Mouse (Mus musculus) gonadal fat pad, adult 2 months (tissue): ENCODE measurements around the gene Atp8b5. TPM values are rescaled to one million over a fixed set of nuclear protein-coding genes. Genes with fewer than 3 reads are reported as not detected.

Experiments
- DNase-seq: peaks from one replicate; pipeline ENCODE4 v3.0.0-alpha.2; 2012; ENCODE audit warnings: low read depth
- polyA plus RNA-seq: library from polyadenylated mRNA; depleted of rRNA; stranded (reverse); fragments of >200 nt; gene quantifications from 2 replicates; pipeline ENCODE4 v1.2.3, GENCODE M21; 2012; rRNA removed

Atp8b5 gene
- polyA plus RNA-seq, result 0.95 and 1.3 TPM in 2 replicates

GRCm38 (mm10) chr4:43266623-43267322, at the start of gene Atp8b5:
Atp8b5 (plus strand) TSS chr4:43267159.
- no peak for DNase-seq

DNA sequence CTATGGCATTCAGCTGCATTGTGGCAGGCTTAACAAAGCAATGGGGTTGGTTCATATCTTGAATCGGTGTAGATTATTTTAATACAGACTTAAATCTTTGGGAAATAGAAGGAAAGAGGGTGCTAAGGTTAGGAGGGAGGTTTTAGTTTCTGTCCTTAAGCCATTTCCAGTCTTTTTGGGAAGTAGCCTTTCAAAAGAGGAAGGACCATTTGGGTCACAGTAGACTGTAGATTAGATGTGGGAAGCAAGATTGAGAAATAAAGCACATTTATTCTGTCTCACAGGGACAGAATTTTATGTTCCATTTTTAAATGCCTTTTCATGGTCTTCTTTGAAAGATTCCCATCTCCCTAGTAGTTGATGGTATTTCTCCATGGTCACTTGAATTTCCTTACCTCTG, 49.0 kb upstream of the Atp8b5 start:
- DNase-seq, result no peak

DNA sequence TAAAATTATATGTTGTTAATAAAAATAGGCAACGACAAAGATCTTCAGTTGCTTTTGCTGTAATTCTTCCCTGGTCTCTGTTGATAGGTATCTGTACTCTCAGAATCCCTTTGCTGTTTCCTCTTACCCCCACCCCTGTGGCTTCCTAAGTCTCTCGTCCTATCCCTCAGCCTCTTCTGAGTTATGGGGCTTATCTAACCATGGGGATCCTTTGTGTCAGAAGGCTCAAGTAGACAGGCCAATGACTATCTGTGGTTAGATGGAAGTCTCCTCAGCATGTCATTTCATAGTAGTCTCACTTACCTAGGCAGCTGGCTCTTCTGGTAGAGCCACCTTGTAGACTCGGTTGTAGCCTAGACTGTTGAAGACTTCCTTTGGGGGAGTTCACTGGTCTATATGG, 35.1 kb upstream of the Atp8b5 start:
- no peak for DNase-seq

GRCm38 (mm10) chr4:43232985-43233384, 34.0 kb upstream of the Atp8b5 start:
- no peak for DNase-seq

DNA sequence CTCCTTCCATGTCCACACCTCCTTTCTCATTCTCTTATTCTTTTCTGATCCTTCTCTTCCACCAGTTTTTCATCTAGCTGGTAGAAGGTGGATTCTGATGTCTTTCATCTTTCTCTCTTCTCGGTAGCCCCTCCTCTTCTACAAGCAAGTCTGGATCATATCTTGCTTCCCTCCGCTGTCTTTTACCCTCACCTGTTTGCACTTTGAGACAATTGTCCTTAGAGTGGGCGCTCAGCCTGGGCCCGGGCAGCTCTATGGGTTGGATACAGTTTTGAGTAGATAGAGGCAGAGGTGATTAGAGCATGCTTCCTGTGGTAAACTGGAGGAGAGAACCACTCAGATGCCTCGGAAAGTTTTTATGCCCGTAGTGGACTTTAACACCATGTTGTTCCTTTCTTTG, 33.5 kb upstream of the Atp8b5 start:
- DNase-seq, result no peak

- DNase-seq, result no peak
Measured at GRCm38 (mm10) chr4:43236898-43237297, 30.1 kb upstream of the Atp8b5 start.

GRCm38 (mm10) chr4:43240716-43241115, 26.2 kb upstream of the Atp8b5 start:
- no peak for DNase-seq

DNA sequence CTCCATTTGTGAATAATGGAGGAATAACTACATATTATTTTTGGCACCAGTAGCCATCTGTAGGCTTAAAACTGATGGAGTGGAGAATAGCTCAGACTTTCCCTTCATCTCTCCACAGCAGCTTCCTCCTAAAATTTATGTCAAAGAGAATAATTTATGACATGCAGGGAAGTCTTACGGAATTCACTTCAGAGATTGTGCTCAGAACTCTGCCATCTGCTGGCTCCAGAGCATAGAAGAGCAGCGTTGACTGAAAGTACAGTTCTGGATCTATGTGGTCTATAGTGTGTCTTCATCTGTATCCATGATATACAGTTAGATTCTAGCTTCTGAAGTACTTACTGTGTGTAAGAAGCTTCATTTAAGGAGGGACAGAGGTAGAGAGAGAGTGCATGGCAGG, 22.9 kb upstream of the Atp8b5 start:
- no peak for DNase-seq

- no peak for DNase-seq
Measured at GRCm38 (mm10) chr4:43245776-43246175, 21.2 kb upstream of the Atp8b5 start.

- DNase-seq, result no peak
Measured at GRCm38 (mm10) chr4:43248026-43248425, 18.9 kb upstream of the Atp8b5 start.

GRCm38 (mm10) chr4:43248909-43249308, 18.1 kb upstream of the Atp8b5 start:
- no peak for DNase-seq

DNA sequence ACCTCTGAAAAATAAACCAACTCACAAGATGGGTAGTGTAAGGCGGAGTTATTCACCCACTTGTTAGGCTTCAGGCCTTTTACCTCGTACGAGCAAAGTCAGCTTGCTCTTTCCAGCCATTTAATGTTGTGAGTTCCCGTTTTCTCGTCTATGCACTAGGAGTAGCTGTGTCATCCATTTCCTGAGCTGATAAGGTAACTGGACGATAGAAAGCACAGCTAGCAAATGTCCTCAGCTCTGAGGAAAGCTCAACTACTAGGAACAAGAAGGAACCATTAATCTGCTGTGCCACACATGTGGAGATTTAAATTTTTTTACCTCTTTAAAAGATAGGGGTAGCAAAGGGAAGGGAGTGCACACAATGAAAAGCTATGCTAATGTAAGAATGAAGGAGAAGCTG, 15.7 kb upstream of the Atp8b5 start:
- DNase-seq, result no peak

- DNase-seq, result no peak
Measured at GRCm38 (mm10) chr4:43257040-43257439, 9.9 kb upstream of the Atp8b5 start.

DNA sequence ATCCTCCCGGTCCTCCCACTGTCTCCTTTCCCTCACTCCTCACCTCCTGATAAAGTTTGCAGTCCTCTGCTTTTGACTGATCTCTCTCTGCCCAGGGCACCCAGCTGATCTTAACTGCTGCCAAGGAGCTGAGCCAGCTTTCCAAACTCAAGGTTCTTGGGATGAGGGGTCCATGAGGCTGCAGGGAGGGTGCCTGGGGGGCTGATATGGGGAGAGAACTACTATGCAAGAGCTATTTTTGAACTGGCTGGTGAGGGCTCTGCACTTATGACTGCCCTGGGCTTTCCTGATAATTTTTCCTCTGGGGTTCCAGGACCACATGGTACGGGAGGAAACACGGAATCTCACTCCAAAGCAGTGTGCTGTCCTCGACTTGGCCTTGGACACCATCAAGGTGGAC, 8.4 kb upstream of the Atp8b5 start:
- DNase-seq, result no peak

GRCm38 (mm10) chr4:43259435-43259834, 7.5 kb upstream of the Atp8b5 start:
- peak; percentile 54 for DNase-seq

GRCm38 (mm10) chr4:43260096-43260495, 6.9 kb upstream of the Atp8b5 start:
- DNase-seq, result no peak

DNA sequence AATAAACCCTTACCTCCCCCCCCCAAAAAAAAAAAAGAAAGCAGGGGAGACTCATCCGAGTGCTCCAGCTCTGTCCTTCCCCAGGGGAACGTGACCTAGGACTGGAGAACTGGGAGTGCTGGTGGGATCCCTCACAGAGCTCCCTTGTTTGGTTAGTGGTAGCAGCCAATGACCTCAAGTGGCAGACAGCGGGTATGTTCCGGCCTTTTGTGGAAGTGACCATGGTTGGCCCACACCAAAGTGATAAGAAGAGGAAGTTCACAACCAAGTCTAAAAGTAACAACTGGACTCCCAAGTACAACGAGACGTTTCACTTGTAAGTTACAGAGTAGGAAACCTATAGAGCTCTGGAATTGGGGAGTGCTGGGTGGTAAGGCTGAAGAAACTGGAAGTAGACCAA, 4.1 kb upstream of the Atp8b5 start:
- no peak for DNase-seq

DNA sequence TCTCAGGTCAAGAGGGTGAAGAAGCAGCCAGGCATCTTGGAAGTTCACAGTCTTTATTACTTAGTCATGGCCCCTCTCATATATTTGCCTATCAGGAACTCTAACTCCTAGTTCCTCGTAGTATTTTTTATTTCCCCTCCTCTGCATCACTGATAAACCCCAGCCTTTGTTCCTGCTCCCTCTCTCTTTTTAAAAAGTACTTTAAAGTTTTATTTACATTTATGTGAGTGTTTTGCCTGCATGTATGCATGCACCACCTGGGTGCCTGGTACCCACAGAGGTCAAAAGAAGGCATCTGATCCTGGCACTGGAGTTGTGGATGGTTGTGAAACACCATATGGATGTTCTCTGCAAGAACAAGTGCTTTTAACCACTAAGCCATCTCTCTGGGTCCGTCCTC, 813 bp upstream of the Atp8b5 start:
- DNase-seq, result no peak

DNA sequence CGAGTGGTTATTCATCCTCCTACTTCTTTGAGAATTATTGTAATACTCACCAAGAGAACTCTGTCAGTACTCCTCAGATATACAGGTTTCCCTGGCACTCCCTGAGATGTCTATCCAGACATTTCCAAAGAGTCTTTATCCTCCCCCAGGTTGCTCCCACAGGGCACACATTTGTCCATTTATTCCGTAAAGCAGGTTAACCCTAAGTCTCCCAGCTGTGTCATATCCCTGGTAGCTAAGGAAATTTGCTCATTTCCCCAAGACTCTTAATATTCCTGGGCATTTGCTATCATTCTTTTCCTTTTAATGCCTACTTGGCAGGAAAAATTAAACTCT, 332 bp downstream of the Atp8b5 start:
- no peak for DNase-seq

GRCm38 (mm10) chr4:43285476-43285875, 18.5 kb downstream of the Atp8b5 start:
- DNase-seq, result no peak

DNA sequence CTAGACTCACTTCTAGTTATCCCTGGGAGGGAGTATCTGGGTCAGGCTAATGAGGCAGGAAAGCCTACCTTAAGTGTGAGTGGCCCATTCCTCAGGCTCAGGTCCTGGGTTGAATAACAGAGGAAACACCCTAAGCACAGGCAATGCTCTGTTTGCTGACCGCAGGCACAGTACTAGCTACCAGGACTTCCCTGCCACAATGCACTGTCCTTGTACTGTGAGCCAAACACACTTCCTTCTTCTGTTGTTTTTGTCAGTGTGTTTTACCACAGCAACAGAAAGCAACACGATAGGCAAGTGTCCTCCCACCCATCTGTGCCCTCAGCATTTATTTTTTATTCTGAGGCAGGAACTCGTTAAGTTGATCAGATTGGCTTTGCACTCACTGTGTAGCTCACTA, 20.3 kb downstream of the Atp8b5 start:
- no peak for DNase-seq

DNA sequence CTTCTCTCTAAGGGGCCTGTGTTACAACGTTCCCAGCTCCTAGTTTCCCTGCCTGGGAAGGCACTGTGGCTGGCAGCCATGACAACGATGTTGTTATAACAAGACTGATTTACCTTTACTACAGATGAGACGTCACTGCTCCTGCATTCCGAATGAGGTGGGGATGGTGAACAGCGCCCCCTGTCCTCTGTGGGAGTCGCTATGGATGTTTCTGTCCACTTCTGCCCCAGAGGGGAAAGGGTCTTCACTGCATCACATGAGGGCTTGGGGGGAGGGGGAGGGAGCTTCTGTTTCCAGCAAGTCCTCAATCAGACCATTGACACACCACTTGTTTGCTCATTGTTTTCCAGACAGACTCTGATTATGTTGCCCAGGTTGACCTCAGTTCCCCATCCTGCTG, 27.0 kb downstream of the Atp8b5 start:
- no peak for DNase-seq

DNA sequence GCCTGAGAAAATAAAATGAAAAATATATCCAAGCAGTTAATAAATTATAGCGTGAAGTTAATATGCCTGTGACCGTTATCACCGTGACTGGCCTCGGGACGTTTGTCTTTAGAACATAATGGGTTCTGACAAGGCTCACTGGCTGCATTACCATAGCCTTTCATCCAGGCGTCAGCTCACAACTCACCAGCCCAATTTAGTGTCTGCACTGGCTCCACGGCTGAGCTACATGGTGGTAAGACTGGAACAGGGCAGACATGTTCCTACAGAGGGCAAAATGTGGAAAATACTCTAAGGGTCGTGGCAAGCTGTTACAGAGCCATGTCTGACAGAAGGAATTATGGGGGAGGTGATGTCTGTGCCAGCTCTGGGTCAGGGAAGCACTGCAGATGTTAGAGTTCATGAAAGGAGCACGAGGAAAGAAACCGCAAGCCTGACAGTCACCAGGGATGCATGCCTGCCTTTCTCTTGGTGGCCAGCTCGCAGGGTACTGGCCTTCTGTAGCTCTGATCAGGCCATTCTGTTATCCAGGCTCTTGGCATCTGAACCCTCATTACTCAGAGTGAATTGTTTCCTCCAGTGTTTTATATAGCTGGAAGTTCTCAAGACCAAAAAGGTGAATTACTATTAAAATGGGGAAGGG, 42.9 kb downstream of the Atp8b5 start:
- no peak for DNase-seq

DNA sequence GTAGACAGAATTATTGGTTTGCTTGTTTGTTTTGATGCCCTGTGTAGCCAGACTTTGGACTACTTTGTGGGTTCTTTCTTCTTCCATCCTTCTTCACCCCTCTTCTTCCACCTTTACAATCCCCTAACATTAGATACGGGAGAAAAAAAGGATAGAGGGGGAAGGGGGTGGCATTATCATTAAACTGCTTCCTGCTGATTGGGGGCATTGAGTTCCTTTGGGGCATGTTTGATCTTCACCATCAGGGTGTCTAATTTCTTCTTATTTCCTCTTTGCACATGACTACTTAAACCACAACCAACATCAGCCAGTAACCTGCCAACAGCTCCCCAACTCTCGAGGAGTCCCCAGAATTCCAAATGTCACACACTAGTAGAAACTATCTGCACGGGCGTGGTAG, 54.6 kb downstream of the Atp8b5 start:
- no peak for DNase-seq
